Mouse (Mus musculus) embryo, embryonic 9.5 days (tissue): Measurements from ENCODE around the gene Tmem54.
A peak's percentile ranks its signal among the peaks of the same experiment; 100 is the strongest.

Source experiments
- DNase-seq: peaks from one replicate; pipeline ENCODE4 v3.0.0-alpha.2; 2017; ENCODE audit errors: extremely low spot score

Gene Tmem54

GRCm38 (mm10) chr4:129129387-129129786 lies 24.0 kb downstream of the Tmem54 start:
- DNase-seq = no peak

GRCm38 (mm10) chr4:129130149-129130548 lies 24.8 kb downstream of the Tmem54 start:
- DNase-seq = peak; percentile 80

GRCm38 (mm10) chr4:129130755-129131303 lies 25.5 kb downstream of the Tmem54 start:
- peak; percentile 54 for DNase-seq

- peak; percentile 94 for DNase-seq
Observed at GRCm38 (mm10) chr4:129134799-129135585, 29.6 kb downstream of the Tmem54 start.

- no peak for DNase-seq
Observed at GRCm38 (mm10) chr4:129135637-129136036, 30.3 kb downstream of the Tmem54 start.

- no peak for DNase-seq
Observed at GRCm38 (mm10) chr4:129136189-129136578, 30.8 kb downstream of the Tmem54 start.

GRCm38 (mm10) chr4:129136579-129137391 lies 31.4 kb downstream of the Tmem54 start, which contains the start of gene Fndc5:
TSS of gene Fndc5 (plus strand) at chr4:129136999.
- DNase-seq = no peak

GRCm38 (mm10) chr4:129137392-129138321 lies 32.3 kb downstream of the Tmem54 start:
- no peak for DNase-seq

GRCm38 (mm10) chr4:129139642-129140041 lies 34.3 kb downstream of the Tmem54 start:
- no peak for DNase-seq

- DNase-seq = no peak
Observed at GRCm38 (mm10) chr4:129140808-129141207, 35.5 kb downstream of the Tmem54 start.

- DNase-seq = no peak
Observed at GRCm38 (mm10) chr4:129141560-129142438, 36.5 kb downstream of the Tmem54 start.

- no peak for DNase-seq
Observed at GRCm38 (mm10) chr4:129142439-129143045, 37.2 kb downstream of the Tmem54 start.

- no peak for DNase-seq
Observed at GRCm38 (mm10) chr4:129143509-129143908, 38.2 kb downstream of the Tmem54 start.

- DNase-seq = no peak
Observed at GRCm38 (mm10) chr4:129144401-129145367, 39.3 kb downstream of the Tmem54 start.

GRCm38 (mm10) chr4:129145411-129145810 lies 40.1 kb downstream of the Tmem54 start:
- DNase-seq = no peak

- no peak for DNase-seq
Observed at GRCm38 (mm10) chr4:129145943-129146342, 40.6 kb downstream of the Tmem54 start.

- no peak for DNase-seq
Observed at GRCm38 (mm10) chr4:129146392-129146791, 41.0 kb downstream of the Tmem54 start.

GRCm38 (mm10) chr4:129147552-129148103 lies 42.3 kb downstream of the Tmem54 start:
- no peak for DNase-seq
